Mouse (Mus musculus) neutrophil, adult 5-6 weeks (primary cell): ENCODE results near the gene Lmx1a. TPM values are rescaled to one million over a fixed set of nuclear protein-coding genes. Genes with fewer than 3 reads are reported as not detected.

Source experiments
- ATAC-seq: fragments of 151-379, 151-347 bp; 2 replicates; pipeline ENCODE4 v1.8.0; 2017; ENCODE audit warnings: mild to moderate bottlenecking, moderate TSS enrichment; ENCODE audit not compliant: insufficient number of reproducible peaks, poor library complexity, low FRiP score, severe bottlenecking; ENCODE audit errors: extremely low read depth
- total RNA-seq: library from RNA; stranded (forward); fragments of 200-1000 nt; gene quantifications from 2 replicates; pipeline ENCODE4 v1.2.3, GENCODE M21; 2017

The Lmx1a gene
- total RNA-seq, result not detected in 2 replicates

DNA sequence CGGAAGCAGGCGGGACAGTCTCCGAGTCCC lies at the start of gene Lmx1a:
Gene Lmx1a, plus strand, starts transcription at position 6 of the 30 bp plus-strand sequence.
- no peak for ATAC-seq

DNA sequence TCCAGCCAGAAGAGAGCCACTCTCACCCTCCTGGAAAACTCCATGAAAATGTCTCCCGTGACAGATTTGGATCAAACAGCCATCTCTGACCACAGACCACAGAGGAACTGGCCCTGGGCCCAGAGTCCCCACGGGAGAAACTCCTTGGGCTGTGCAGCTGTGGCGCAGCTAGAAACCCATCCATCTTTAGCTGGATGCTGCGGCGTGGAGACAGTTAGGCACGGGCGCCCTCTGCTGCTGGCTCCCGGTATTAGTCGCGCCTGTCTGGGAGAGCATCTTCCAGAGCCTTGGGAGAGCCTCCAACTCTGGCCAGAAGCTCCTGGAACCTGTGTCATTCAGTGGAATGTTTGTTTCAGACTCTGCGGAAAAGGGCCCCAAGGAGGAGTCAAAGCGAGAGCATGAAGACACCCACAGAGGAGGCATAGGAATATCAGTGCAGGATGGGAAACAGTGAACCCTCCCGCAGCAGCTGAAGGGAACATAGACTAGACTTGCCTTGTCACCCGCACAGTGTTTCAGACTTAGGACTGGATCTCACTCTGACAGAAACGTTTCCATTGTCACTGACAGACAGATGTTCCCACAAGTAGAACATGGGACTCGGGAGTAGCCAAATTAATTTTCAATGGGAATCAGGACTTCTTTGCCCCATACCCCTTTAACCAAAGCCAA lies 44.0 kb upstream of the Lmx1a start:
- ATAC-seq, result no peak

- ATAC-seq, result no peak
These were observed 40.4 kb upstream of the Lmx1a start for GRCm38 (mm10) chr1:167648670-167649069.

- no peak for ATAC-seq
These were observed 39.9 kb upstream of the Lmx1a start for GRCm38 (mm10) chr1:167649122-167649633.

DNA sequence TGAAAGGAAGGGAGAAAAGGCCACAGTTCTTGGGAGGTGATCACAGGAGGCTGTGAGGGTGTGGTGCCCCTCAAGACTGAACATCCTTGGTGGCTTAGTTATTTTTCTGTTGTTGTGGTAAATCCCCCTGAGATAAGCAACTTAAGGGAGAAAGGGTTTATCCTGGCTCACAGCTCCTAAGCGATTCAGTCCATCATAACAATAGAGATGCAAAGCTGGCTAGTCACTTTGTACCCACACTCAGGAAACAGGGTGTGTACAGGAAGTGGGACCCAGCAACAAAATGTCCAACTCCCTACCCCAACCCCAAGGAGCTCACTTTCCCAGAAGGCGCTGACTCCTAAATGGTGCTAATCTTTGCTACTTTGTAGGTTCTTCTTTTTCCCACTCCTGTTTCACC lies 36.7 kb upstream of the Lmx1a start:
- no peak for ATAC-seq

DNA sequence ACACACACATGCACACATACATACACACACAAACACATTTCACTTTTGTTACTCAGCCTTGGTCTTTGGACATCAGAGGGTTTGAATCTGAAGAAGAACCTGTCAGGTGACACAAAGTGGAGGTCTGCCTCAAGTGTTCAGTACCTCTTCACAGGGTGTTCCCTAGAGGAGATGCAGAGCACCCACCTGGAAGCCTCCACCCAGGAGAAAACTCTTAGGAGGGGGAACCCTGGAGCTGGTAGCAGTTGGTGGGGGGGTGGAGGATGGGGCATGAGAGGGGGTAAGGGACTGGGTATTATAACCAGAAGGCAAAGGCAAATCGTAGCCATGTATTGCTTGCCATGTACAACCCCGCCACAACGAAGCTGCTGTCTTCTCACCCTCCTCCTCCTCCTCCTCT lies 30.0 kb upstream of the Lmx1a start:
- ATAC-seq, result no peak

DNA sequence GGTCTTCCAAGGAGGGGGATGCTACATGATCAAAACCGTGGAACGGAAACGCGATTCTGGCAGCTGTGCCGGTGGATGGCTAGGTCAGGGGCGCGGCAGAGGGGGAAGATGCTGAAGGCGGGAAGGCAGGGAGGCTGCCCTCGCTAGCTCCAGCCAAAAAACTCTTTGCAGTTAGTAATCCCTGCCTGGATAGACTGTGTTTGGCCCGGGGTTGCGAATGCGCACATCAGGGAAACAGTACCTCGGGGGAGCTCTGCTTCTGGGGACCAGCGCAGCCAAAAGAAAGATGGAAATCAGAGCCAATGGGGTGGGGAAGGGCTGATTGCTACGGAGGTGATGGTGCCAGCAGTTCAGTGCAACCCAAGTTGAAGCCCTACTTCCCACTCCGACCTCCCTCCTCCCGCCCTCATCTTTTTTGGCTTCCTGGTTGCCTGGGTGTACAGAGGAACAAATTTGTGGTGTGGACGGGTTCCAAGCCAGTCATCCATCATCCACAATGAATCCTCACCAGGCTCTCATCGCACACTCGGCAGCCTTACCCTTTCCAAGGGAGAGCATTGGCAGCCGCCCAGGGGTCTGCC lies 28.4 kb upstream of the Lmx1a start:
- ATAC-seq, result no peak

DNA sequence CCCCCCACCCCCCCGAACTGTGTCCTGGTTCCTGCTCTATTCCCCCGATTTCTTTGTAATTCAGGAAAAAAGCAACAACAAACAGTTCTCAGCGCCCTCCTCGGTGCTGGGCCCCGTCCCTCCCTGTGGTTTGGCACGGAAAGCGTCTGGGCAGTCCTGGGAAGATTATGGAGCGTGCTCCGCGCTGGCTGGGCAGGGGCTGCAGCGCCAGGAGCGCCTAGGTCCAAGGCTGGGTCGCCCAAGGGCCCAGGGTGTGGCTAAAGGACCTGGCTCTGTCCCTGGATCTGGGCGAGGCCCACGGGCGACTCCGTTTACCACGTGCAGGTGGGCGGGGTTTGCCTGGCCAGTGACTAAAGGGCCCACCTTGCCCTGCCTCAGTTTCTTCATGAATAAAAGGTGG lies 27.9 kb upstream of the Lmx1a start:
- ATAC-seq, result no peak

GRCm38 (mm10) chr1:167663136-167663535 lies 25.9 kb upstream of the Lmx1a start:
- ATAC-seq, result no peak

DNA sequence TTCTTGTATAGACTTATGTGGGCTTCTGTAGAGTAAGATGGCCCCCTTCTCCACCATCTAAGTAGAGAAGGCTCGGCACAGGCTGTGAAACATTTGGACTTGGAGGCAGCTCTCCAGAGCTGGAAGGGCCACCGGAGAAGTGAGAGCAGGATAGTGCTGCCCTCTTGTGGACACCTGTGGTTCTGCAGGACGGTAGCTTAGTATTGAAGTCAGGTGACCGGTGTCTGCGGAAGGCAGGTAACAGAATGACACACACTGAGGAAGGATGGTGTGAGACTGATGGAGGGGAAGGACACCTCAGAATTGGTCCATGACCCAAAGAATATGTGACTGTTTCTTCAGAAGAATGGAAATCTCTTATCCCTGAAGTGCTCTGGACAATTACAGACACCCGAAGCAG lies 19.2 kb upstream of the Lmx1a start:
- no peak for ATAC-seq

DNA sequence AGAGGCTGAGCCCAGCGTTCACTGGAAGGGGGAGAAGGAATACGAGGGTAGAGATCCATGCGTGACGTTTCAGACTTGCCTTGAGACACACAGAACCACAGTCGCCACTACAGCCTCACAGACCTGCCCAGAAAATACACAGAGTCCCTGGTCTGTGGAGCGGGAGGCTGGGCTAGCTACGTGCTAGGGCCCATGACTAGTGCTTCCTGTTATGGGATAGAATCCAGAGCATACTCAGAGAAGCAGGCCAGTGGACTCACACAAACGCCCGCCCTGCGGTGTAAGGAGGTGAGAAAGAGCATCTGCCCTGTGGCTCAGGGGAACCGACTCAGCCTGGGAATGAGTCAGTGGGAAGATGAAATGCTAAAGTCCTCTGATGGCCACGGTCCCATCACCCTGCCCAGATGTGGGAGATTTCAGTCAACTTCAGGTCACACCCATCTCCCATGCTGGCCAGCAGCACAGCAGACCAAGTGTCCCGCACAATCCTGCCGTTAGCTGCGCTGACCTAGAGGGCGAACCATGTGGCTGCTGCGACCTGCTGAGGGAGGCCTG lies 16.5 kb upstream of the Lmx1a start:
- ATAC-seq, result no peak

GRCm38 (mm10) chr1:167679061-167679460 lies 10.0 kb upstream of the Lmx1a start:
- no peak for ATAC-seq

DNA sequence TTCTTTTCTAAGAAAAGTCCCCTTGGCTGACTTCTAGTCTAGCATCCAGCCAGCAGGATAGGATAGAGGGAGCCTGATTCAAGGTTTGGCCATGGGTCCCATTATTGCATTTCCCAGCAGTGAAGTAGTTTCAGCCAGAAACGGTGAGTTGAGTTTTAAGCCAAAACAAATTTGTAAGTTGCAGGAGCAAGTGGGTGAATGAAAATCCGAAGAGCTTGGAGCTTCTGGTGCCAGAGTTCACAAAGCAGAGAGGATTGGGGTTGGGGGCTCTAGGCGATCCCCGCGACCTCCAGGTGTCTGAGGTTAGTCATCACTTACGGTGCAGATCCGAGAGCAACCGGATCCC lies 1.1 kb upstream of the Lmx1a start:
- ATAC-seq, result no peak

GRCm38 (mm10) chr1:167688347-167689231 lies 448 bp upstream of the Lmx1a start:
- no peak for ATAC-seq

- ATAC-seq, result no peak
These were observed 463 bp downstream of the Lmx1a start for GRCm38 (mm10) chr1:167689262-167690137.

DNA sequence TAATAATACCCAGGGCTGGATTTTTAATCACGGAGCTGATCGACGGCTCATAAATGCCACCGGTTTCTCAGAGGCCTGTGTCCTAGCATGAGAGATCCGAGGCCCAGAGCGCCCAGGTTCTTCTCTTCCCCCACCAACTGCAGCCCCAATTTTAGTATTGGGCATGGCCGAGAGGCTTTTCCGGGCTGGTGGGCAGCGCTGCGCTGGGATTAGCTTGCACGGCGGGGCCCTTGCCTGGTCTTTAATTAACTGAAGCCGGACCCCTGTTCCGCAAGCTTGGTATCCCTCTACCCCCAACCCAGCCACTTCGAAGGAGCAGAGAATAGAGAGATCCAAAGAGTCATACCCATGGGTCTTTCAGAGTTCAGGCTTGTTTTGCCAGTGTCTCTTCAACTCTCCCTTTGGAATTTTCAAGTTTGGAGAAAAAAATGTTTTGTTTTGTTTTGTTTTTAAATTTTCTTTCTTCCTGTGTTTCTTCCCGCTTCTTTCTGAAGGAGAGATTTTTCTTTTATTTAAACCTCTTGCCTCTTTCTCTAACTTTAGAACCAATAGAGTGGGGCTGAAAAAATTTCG lies 1.2 kb downstream of the Lmx1a start:
- ATAC-seq, result no peak

DNA sequence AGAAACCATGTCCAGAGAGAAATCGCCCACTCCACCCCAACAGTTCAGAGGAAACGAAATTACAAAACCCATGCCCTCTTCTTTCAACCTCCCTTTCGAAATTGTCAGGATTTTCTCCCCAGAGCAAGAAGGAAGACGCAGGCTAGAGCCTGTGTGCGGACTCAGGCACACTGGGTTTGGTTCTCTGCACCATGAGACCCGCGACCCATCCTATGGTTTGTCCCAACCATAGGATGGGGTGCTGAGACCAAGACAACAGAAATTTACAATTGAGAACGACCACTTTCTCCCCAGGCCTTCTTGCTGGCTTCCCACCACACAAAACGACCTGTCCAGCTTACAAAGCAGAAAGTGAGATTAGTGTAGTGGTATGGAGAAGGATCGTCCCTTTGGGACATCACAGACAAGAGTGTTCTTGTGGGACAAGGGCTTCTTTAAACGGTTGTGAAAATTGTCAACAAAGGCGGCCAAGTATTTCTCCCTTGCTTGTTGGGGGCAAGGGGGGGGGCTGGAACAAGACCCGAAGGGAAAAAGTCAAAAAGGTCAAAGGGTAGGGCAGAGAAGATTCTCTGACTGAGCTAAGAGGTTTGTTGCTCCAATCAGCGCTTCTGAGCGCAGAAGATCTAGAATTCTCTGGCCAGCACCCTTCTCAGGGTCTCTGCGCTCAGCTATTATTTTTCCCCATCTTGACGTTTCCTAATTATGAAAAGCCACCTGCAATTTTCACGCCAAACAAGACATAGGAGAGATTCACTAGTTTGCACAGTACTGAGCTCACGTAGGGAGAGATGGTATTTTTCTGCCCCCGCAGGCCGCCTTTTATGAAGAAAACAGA lies 1.9 kb downstream of the Lmx1a start:
- ATAC-seq, result no peak

DNA sequence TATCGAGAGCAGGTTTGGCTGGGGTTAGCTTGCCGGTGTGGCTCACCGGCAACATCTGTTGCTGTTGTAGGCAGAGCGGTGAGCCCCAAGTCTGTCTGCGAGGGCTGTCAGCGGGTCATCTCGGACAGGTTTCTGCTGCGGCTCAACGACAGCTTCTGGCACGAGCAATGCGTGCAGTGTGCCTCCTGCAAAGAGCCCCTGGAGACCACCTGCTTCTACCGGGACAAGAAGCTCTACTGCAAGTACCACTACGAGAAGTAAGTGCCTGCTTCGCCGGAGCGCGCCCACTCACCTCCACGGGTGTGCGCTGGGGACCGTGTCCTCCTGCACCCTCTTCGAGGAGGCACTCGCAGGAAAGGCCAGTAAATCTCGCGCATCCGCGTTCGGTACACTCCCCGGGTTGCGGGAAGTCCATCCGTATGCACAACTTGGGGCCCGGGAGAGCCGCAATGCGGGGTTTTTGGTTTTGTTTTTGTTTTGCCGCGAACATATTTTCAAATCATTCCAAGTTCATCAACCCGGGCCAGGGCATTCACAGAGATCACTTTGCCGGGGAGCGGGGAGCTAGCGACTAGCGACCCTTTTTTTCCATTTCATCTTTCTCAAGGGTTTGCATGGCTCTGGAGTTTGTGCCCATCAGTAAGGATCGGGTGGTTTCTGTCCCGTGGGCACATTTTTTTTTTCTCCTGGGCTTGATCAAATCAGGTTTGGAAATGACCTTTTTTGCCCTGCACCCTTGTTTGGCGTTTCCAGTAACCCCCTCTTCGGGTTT lies 3.1 kb downstream of the Lmx1a start:
- ATAC-seq, result no peak
